8 mouse cellular contexts compared by ENCODE assay signal in genomic region chr11:61929323-61930097, GRCm38 (mm10). TPM values are rescaled to one million over a fixed set of nuclear protein-coding genes. Genes with fewer than 3 reads are reported as not detected.
DNase-seq lines count a peak whose midpoint lies in the region; ATAC-seq and TF ChIP-seq lines count a peak whose summit lies in the region.

No protein-coding gene starts in this region.

- TF ChIP-seq CTCF in CH12.LX (conservative IDR thresholded peaks at IDR 0.05 in 1 of 2, IDR thresholded peaks at IDR 0.05 in 1 of 2; ENCODE audit: low read depth in 2 of 2, low read length in 2 of 2) = no peak

- WGBS in heart, embryonic 13.5 days = 2% methylated on average over 47 of the region's 47 CpGs
- 3% methylated on average over 47 of the region's 47 CpGs for WGBS in forebrain, embryonic 10.5 days
- under 1% methylated on average over 47 of the region's 47 CpGs for WGBS in liver, embryonic 13.5 days (ENCODE audit: insufficient replicate concordance)

- peak overlapping the region; percentile 98 for H3K27ac ChIP-seq in heart, embryonic 13.5 days (replicated peaks)
- peak overlapping the region; percentile 85 for H3K27ac ChIP-seq in CH12.LX (ENCODE audit: insufficient read depth, low read depth)
- peak overlapping the region; percentile 98 for H3K27ac ChIP-seq in forebrain, embryonic 10.5 days
- H3K27ac ChIP-seq in liver, embryonic 13.5 days = peak overlapping the region; percentile 93

- H3K4me2 ChIP-seq in heart, embryonic 13.5 days = peak overlapping the region; percentile 80
- peak overlapping the region; percentile 19; the same call in 1 of the 2 replicates for H3K4me2 ChIP-seq in CH12.LX (ENCODE audit: insufficient read depth, low read depth, poor library complexity, severe bottlenecking)
- peak overlapping the region; percentile 79 for H3K4me2 ChIP-seq in liver, embryonic 13.5 days

- no peaks in the 10 kb centered on the region for H3K27me3 ChIP-seq in heart, embryonic 13.5 days (replicated peaks)
- no peaks in the 10 kb centered on the region for H3K27me3 ChIP-seq in CH12.LX (replicated peaks)
- 0 out of 2 replicates have a peak, but pooled peaks cover 5% of the 10 kb centered on the region for H3K27me3 ChIP-seq in forebrain, embryonic 10.5 days (ENCODE audit: poor library complexity, severe bottlenecking)
- no peaks in the 10 kb centered on the region for H3K27me3 ChIP-seq in liver, embryonic 13.5 days

- TF ChIP-seq RAD21 in CH12.LX (IDR thresholded peaks at IDR 0.05; ENCODE audit: low read depth, low read length) = no peak

- peak; percentile 50; the same call in 1 of the 2 replicates for ATAC-seq in heart, embryonic 13.5 days (ENCODE audit: extremely low read depth, insufficient number of reproducible peaks, low FRiP score, low TSS enrichment)
- ATAC-seq in liver, embryonic 13.5 days (ENCODE audit: low read depth) = peak; percentile 58

- H3K9me3 ChIP-seq in heart, embryonic 13.5 days = no peaks in the 10 kb centered on the region
- H3K9me3 ChIP-seq in CH12.LX (replicated peaks; ENCODE audit: low read length) = peaks cover 7% of the 10 kb centered on the region
- H3K9me3 ChIP-seq in forebrain, embryonic 10.5 days = no peaks in the 10 kb centered on the region
- H3K9me3 ChIP-seq in liver, embryonic 13.5 days (replicated peaks) = no peaks in the 10 kb centered on the region

- in situ Hi-C loops in CH12.LX (cut with MboI; ENCODE audit: low pct_ligation_motif_present, low pct_unique_long_range_greater_than_20kb, low sequenced_read_pairs) = loop anchor here (5.0 kb wide), 1 partner anchor 52 kb away; no protein-coding TSS in a partner anchor

- H3K9ac ChIP-seq in heart, embryonic 13.5 days = peak overlapping the region; percentile 96
- peak overlapping the region; percentile 91 for H3K9ac ChIP-seq in CH12.LX (ENCODE audit: insufficient read depth, low read depth)
- H3K9ac ChIP-seq in liver, embryonic 13.5 days = peak overlapping the region; percentile 97

- dilution Hi-C loops in CH12.LX (cut with MboI; ENCODE audit: extremely low pct_ligation_motif_present, extremely low pct_unique_long_range_greater_than_20kb, low sequenced_read_pairs) = no loop called here

- peak overlapping the region; percentile 91 for H3K4me3 ChIP-seq in heart, embryonic 13.5 days
- peak overlapping the region; percentile 62 to 90 (median 85) for H3K4me3 ChIP-seq in CH12.LX (replicated peaks in 1 of 3; ENCODE audit: low read depth in 2 of 3, low read length in 2 of 3, poor library complexity in 1 of 3)
- H3K4me3 ChIP-seq in forebrain, embryonic 10.5 days = peak overlapping the region; percentile 91
- peak overlapping the region; percentile 98 for H3K4me3 ChIP-seq in liver, embryonic 13.5 days (replicated peaks)

- DNase-seq in heart, adult 18-20 months = no peak
- peak; percentile 60 for DNase-seq in CH12.LX (ENCODE audit: extremely low read depth)
- no peak for DNase-seq in forebrain, embryonic 10.5 days (ENCODE audit: extremely low spot score, low spot score)
- no peak for DNase-seq in liver, embryonic 13.5 days
- DNase-seq in urinary bladder, postnatal 4 days (ENCODE audit: low spot score in 2 of 2) = no peak
- no peak for DNase-seq in embryo, embryonic 9.5 days (ENCODE audit: extremely low spot score)
- no peak for DNase-seq in gastrocnemius, postnatal 10 days

- peaks cover 9% of the 10 kb centered on the region for H3K36me3 ChIP-seq in heart, embryonic 13.5 days
- H3K36me3 ChIP-seq in CH12.LX (replicated peaks in 1 of 2; ENCODE audit: control insufficient read depth in 1 of 2, insufficient read depth in 1 of 2, low read length in 1 of 2) = peaks cover 4 to 25% of the 10 kb centered on the region in 2 experiments
- H3K36me3 ChIP-seq in forebrain, embryonic 10.5 days (replicated peaks) = peaks cover 12% of the 10 kb centered on the region
- H3K36me3 ChIP-seq in liver, embryonic 13.5 days = peaks cover 8% of the 10 kb centered on the region; the same call in 1 of the 2 replicates

- peak; percentile 57 for TF ChIP-seq EP300 in CH12.LX (IDR thresholded peaks at IDR 0.05; ENCODE audit: low read length)

- H3K79me2 ChIP-seq in CH12.LX (replicated peaks; ENCODE audit: control insufficient read depth, extremely low read depth, insufficient read depth, poor library complexity, severe bottlenecking) = peaks cover 47% of the 10 kb centered on the region

- no peak; the same call in 1 of the 2 replicates for TF ChIP-seq POLR2A in CH12.LX (IDR thresholded peaks at IDR 0.05; ENCODE audit: low read depth, low read length)

- H3K4me1 ChIP-seq in heart, embryonic 13.5 days = peaks cover 32% of the 10 kb centered on the region
- H3K4me1 ChIP-seq in CH12.LX (ENCODE audit: control insufficient read depth in 1 of 2, insufficient read depth in 2 of 2) = peaks cover 6 to 54% of the 10 kb centered on the region in 2 experiments
- H3K4me1 ChIP-seq in forebrain, embryonic 10.5 days = peaks cover 27% of the 10 kb centered on the region
- peaks cover 30% of the 10 kb centered on the region for H3K4me1 ChIP-seq in liver, embryonic 13.5 days (replicated peaks)

TF ChIP-seq in CH12.LX, 34 proteins besides CTCF, POLR2A, EP300 and RAD21 (continues in another document):
- TF ChIP-seq POLR2AphosphoS2 (IDR thresholded peaks at IDR 0.05; ENCODE audit: low read depth, low read length) (no peak; the same call in 1 of the 2 replicates), TCF12 (IDR thresholded peaks at IDR 0.05; ENCODE audit: low read depth, low read length) (no peak; the same call in 1 of the 2 replicates), ELF1 (IDR thresholded peaks at IDR 0.05; ENCODE audit: low read depth, low read length) (no peak), RCOR1 (conservative IDR thresholded peaks at IDR 0.05; ENCODE audit: low read depth, low read length) (no peak), USF2 (conservative IDR thresholded peaks at IDR 0.05; ENCODE audit: low read depth, low read length) (no peak), SIN3A (IDR thresholded peaks at IDR 0.05; ENCODE audit: low read length) (peak; percentile 59; the same call in 1 of the 2 replicates), SMC3 (IDR thresholded peaks at IDR 0.05; ENCODE audit: low read depth, low read length) (no peak), JUN (IDR thresholded peaks at IDR 0.05; ENCODE audit: insufficient read depth, low read depth, low read length) (no peak), ZC3H11A (IDR thresholded peaks at IDR 0.05; ENCODE audit: low read depth, low read length) (no peak), ZKSCAN1 (IDR thresholded peaks at IDR 0.05; ENCODE audit: borderline replicate concordance, low read depth, low read length) (no peak), MXI1 (IDR thresholded peaks at IDR 0.05; ENCODE audit: low read depth, low read length) (peak; percentile 93), MEF2A (IDR thresholded peaks at IDR 0.05; ENCODE audit: borderline replicate concordance, low read depth, low read length) (peak; percentile 48; the same call in 1 of the 2 replicates), CHD2 (IDR thresholded peaks at IDR 0.05; ENCODE audit: low read length) (no peak), ZNF384 (IDR thresholded peaks at IDR 0.05; ENCODE audit: low read depth, low read length) (no peak), E2F4 (IDR thresholded peaks at IDR 0.05; ENCODE audit: insufficient replicate concordance, low read depth, low read length) (0 out of 2 replicates have a peak, but pooled peaks have one; percentile 66), TBP (conservative IDR thresholded peaks at IDR 0.05; ENCODE audit: low read depth, low read length) (0 out of 2 replicates have a peak, but pooled peaks have one; percentile 8), ETS1 (conservative IDR thresholded peaks at IDR 0.05; ENCODE audit: low read depth, low read length) (no peak), MAX (IDR thresholded peaks at IDR 0.05; ENCODE audit: low read length) (peak; percentile 88), IRF4 (IDR thresholded peaks at IDR 0.05; ENCODE audit: low read depth, low read length) (no peak), ZMIZ1 (IDR thresholded peaks at IDR 0.05; ENCODE audit: low read depth, low read length) (0 out of 2 replicates have a peak, but pooled peaks have one; percentile 18), BHLHE40 (IDR thresholded peaks at IDR 0.05; ENCODE audit: low read depth, low read length) (no peak; the same call in 1 of the 2 replicates), MAZ (IDR thresholded peaks at IDR 0.05; ENCODE audit: low read depth, low read length) (peak; percentile 74; the same call in 1 of the 2 replicates), UBTF (IDR thresholded peaks at IDR 0.05; ENCODE audit: low read depth, low read length) (no peak), HCFC1 (IDR thresholded peaks at IDR 0.05; ENCODE audit: low read depth, low read length) (no peak), NELFE (IDR thresholded peaks at IDR 0.05; ENCODE audit: low read depth, low read length) (no peak), CHD1 (IDR thresholded peaks at IDR 0.05; ENCODE audit: low read depth, low read length) (peak; percentile 60), MYC (IDR thresholded peaks at IDR 0.05; ENCODE audit: low read depth, low read length) (peak; percentile 95), USF1 (IDR thresholded peaks at IDR 0.05; ENCODE audit: low read depth, low read length) (no peak), NRF1 (IDR thresholded peaks at IDR 0.05; ENCODE audit: low read depth, low read length) (no peak), MAFK (IDR thresholded peaks at IDR 0.05; ENCODE audit: insufficient replicate concordance, low read length) (no peak)

RNA-seq across cellular contexts. Expression of gene Akap10, which starts 0.5 kb away (rescaled TPM):
- polyA plus RNA-seq in heart, embryonic 13.5 days (2015; fragmentation: Nextera tagmentation; extraction: Ambion mirVana) = 11.9 and 12.4 TPM in 2 replicates
- total RNA-seq in heart, adult 18-20 months (2021) = 10 to 100 TPM; 13.9 to 15.1 TPM
- total RNA-seq in CH12.LX (2012; rRNA removed) (24.1 and 25.6 TPM in 2 replicates), CH12.LX (2014; rRNA removed) (37.3 and 38.4 TPM in 2 replicates)
- polyA plus RNA-seq in CH12.LX (2012; ENCODE audit: insufficient read length, low read depth) = 23.7 and 25.3 TPM in 2 replicates
- polyA plus RNA-seq in forebrain, embryonic 10.5 days (2016; fragmentation: Nextera tagmentation; extraction: Ambion mirVana) = 14.7 and 15.7 TPM in 2 replicates
- 8.1 and 9.4 TPM in 2 replicates for polyA plus RNA-seq in liver, embryonic 13.5 days (2015; fragmentation: Nextera tagmentation; extraction: Ambion mirVana)
- total RNA-seq in gastrocnemius, postnatal 10 days (2021) = 10 to 100 TPM in 1 of 2 experiments, 1 to 10 TPM in 1; 8.7 to 10.8 TPM

RNA-seq across cellular contexts. Expression of gene Specc1, which starts 27.1 kb away (rescaled TPM):
- polyA plus RNA-seq in heart, embryonic 13.5 days (2015; fragmentation: Nextera tagmentation; extraction: Ambion mirVana) = 12.2 and 13.1 TPM in 2 replicates
- 1 to 10 TPM; 4.7 to 6.1 TPM for total RNA-seq in heart, adult 18-20 months (2021)
- 15.5 and 16.7 TPM in 2 replicates for total RNA-seq in CH12.LX (2012; rRNA removed)
- 7.3 and 7.6 TPM in 2 replicates for total RNA-seq in CH12.LX (2014; rRNA removed)
- polyA plus RNA-seq in CH12.LX (2012; ENCODE audit: insufficient read length, low read depth) = 18.4 and 18.6 TPM in 2 replicates
- 10.4 and 12.0 TPM in 2 replicates for polyA plus RNA-seq in forebrain, embryonic 10.5 days (2016; fragmentation: Nextera tagmentation; extraction: Ambion mirVana)
- polyA plus RNA-seq in liver, embryonic 13.5 days (2015; fragmentation: Nextera tagmentation; extraction: Ambion mirVana) = 41.3 and 45.5 TPM in 2 replicates
- total RNA-seq in gastrocnemius, postnatal 10 days (2021) = 1 to 10 TPM; 6.3 to 9.8 TPM

Comparison
In these comparisons a context has a peak if more than half of its experiments do, and no peak if none do; other contexts are left out.
1. H3K4me2 ChIP-seq: peak in every context shown above with its lines; median percentile 80 in heart, embryonic 13.5 days; 79 in liver, embryonic 13.5 days; 19 in CH12.LX.